Mouse (Mus musculus) forebrain, embryonic 11.5 days (tissue): ENCODE measurements around the gene Adad2. TPM values are rescaled to one million over a fixed set of nuclear protein-coding genes. Genes with fewer than 3 reads are reported as not detected.

Experiments
- ATAC-seq: fragments of 200-750 bp; cut with Nextera tagmentation; replicated peaks from 2 replicates; pipeline ENCODE4 v1.8.0; 2017; ENCODE audit warnings: moderate TSS enrichment; ENCODE audit not compliant: low FRiP score
- DNase-seq: peaks from one replicate; pipeline ENCODE4 v3.0.0-alpha.2; 2017; ENCODE audit warnings: low spot score
- H3K27ac ChIP-seq: fragments of 300-500 bp; sonication (generic); 2 replicates; pipeline ENCODE4 v1.5.1; 2014; ENCODE audit warnings: low read depth, low read length
- H3K27me3 ChIP-seq: fragments of 300-500 bp; sonication (generic); 2 replicates; pipeline ENCODE4 v1.6.1; 2014; ENCODE audit warnings: mild to moderate bottlenecking, low read length, mixed read lengths; ENCODE audit not compliant: control insufficient read depth, insufficient read depth
- H3K36me3 ChIP-seq: fragments of 300-500 bp; sonication (generic); 2 replicates; pipeline ENCODE4 v1.6.1; 2014; ENCODE audit warnings: mild to moderate bottlenecking, low read length, moderate library complexity, mixed read lengths; ENCODE audit not compliant: control insufficient read depth, insufficient read depth
- H3K4me1 ChIP-seq: fragments of 300-500 bp; sonication (generic); replicated peaks from 2 replicates; pipeline ENCODE4 v1.6.1; 2014; ENCODE audit warnings: low read length, mixed read lengths; ENCODE audit not compliant: control insufficient read depth, insufficient read depth
- H3K4me2 ChIP-seq: fragments of 300-500 bp; sonication (generic); 2 replicates; pipeline ENCODE4 v1.6.1; 2014; ENCODE audit warnings: low read depth, mild to moderate bottlenecking, low read length, moderate library complexity, mixed read lengths; ENCODE audit not compliant: severe bottlenecking
- H3K4me3 ChIP-seq: fragments of 300-500 bp; sonication (generic); 2 replicates; pipeline ENCODE4 v1.5.1; 2014; ENCODE audit warnings: low read depth, low read length
- H3K9ac ChIP-seq: fragments of 300-500 bp; sonication (generic); 2 replicates; pipeline ENCODE4 v1.6.1; 2014; ENCODE audit warnings: low read length
- H3K9me3 ChIP-seq: fragments of 300-500 bp; sonication (generic); 2 replicates; pipeline ENCODE4 v1.6.1; 2016; ENCODE audit warnings: low read length, mixed read lengths; ENCODE audit not compliant: control insufficient read depth
- WGBS: fragments of 180-500 bp; shearing (Covaris S2); extraction: QIAGEN DNeasy Blood & Tissue Kit; methylation state at CpG from one replicate; pipeline ENCODE4 v1.1.7; 2014; 5-methylcytosine and 5-hydroxymethylcytosine counted together
- polyA plus RNA-seq: library from polyadenylated mRNA; unstranded; fragments of >200 nt; fragmentation: Nextera tagmentation; extraction: Ambion mirVana; gene quantifications from 2 replicates; pipeline ENCODE4 v1.2.1, GENCODE M21; 2014

Adad2 gene
- polyA plus RNA-seq, 1 experiment from 2014 or later, result not detected

GRCm38 (mm10) chr8:119636766-119637165 is 24.2 kb downstream of the Adad2 start:
- no peak overlapping the region for H3K4me2 ChIP-seq
- H3K9ac ChIP-seq, result no peak overlapping the region; the same call in 1 of the 2 replicates
- peaks cover 15% of the 10 kb centered on the region; the same call in 1 of the 2 replicates for H3K27me3 ChIP-seq
- no peaks in the 10 kb centered on the region for H3K36me3 ChIP-seq
- DNase-seq, result no peak
- 61% methylated on average over 7 of the region's 7 CpGs for WGBS
- no peak overlapping the region for H3K4me3 ChIP-seq
- H3K9me3 ChIP-seq, result no peaks in the 10 kb centered on the region
- no peak overlapping the region for H3K27ac ChIP-seq
- peaks cover 7% of the 10 kb centered on the region; the same call in 1 of the 2 replicates for H3K4me1 ChIP-seq
- ATAC-seq, result no peak

- 87% methylated on average over 4 of the region's 4 CpGs for WGBS
- ATAC-seq, result no peak
- no peak for DNase-seq
- no peak overlapping the region for H3K9ac ChIP-seq
- no peak overlapping the region for H3K4me3 ChIP-seq
- H3K27ac ChIP-seq, result no peak overlapping the region
- no peaks in the 10 kb centered on the region for H3K36me3 ChIP-seq
- no peak overlapping the region for H3K4me2 ChIP-seq
- peaks cover 13% of the 10 kb centered on the region; the same call in 1 of the 2 replicates for H3K27me3 ChIP-seq
- no peaks in the 10 kb centered on the region for H3K9me3 ChIP-seq
- peaks cover 7% of the 10 kb centered on the region; the same call in 1 of the 2 replicates for H3K4me1 ChIP-seq
These were observed 24.8 kb downstream of the Adad2 start for GRCm38 (mm10) chr8:119637381-119637780.

GRCm38 (mm10) chr8:119638261-119638660 is 25.7 kb downstream of the Adad2 start:
- H3K9me3 ChIP-seq, result no peaks in the 10 kb centered on the region
- H3K27me3 ChIP-seq, result peaks cover 9% of the 10 kb centered on the region; the same call in 1 of the 2 replicates
- no peak for ATAC-seq
- WGBS, result 84% methylated on average over 6 of the region's 6 CpGs
- no peak overlapping the region for H3K4me2 ChIP-seq
- no peak overlapping the region for H3K9ac ChIP-seq
- no peak for DNase-seq
- H3K27ac ChIP-seq, result no peak overlapping the region
- peaks cover 7% of the 10 kb centered on the region; the same call in 1 of the 2 replicates for H3K4me1 ChIP-seq
- H3K36me3 ChIP-seq, result no peaks in the 10 kb centered on the region
- no peak overlapping the region for H3K4me3 ChIP-seq

- 79% methylated on average over 7 of the region's 7 CpGs for WGBS
- Histone ChIP-seq H3K27me3 (0 out of 2 replicates have a peak, but pooled peaks cover 2% of the 10 kb centered on the region), H3K9ac (no peak overlapping the region), H3K36me3 (no peaks in the 10 kb centered on the region), H3K9me3 (no peaks in the 10 kb centered on the region), H3K4me3 (no peak overlapping the region), H3K4me1 (peaks cover 5% of the 10 kb centered on the region; the same call in 1 of the 2 replicates), H3K4me2 (no peak overlapping the region), H3K27ac (no peak overlapping the region)
- no peak for ATAC-seq
- no peak for DNase-seq
These were observed 27.3 kb downstream of the Adad2 start for GRCm38 (mm10) chr8:119639798-119640197.

GRCm38 (mm10) chr8:119641058-119641457 is 28.5 kb downstream of the Adad2 start:
- no peak overlapping the region for H3K27ac ChIP-seq
- H3K4me1 ChIP-seq, result no peaks in the 10 kb centered on the region
- 88% methylated on average over 5 of the region's 5 CpGs for WGBS
- no peaks in the 10 kb centered on the region for H3K27me3 ChIP-seq
- no peaks in the 10 kb centered on the region for H3K36me3 ChIP-seq
- H3K9ac ChIP-seq, result no peak overlapping the region
- H3K9me3 ChIP-seq, result no peaks in the 10 kb centered on the region
- DNase-seq (no peak), ATAC-seq (no peak)
- H3K4me3 ChIP-seq, result no peak overlapping the region
- H3K4me2 ChIP-seq, result no peak overlapping the region

DNA sequence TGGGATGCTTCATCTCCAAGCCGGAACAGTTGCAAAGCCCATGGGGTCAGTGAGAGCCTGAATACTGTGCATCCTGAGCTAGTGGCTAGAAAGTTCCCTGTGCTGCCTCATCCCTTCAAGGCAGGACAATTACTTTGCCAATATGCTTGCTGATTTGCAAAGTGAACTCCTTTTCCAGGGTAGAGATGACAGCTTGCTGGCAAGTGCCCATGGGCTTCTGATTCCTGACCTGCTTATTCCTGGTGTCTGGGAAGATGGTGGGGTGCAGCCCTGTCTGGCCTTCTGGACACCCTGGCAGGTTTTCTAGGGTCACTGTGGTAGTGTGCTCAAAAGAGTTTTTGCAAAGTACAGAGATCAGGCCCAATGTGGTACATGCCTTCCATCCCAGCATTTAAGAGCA is 30.4 kb downstream of the Adad2 start:
- no peak for DNase-seq
- Histone ChIP-seq H3K4me1 (no peaks in the 10 kb centered on the region), H3K9me3 (no peaks in the 10 kb centered on the region; the same call in 1 of the 2 replicates), H3K36me3 (no peaks in the 10 kb centered on the region), H3K27me3 (no peaks in the 10 kb centered on the region), H3K4me2 (no peak overlapping the region), H3K4me3 (no peak overlapping the region), H3K27ac (no peak overlapping the region), H3K9ac (no peak overlapping the region)
- 86% methylated on average over 1 of the region's 1 CpGs for WGBS
- no peak for ATAC-seq

GRCm38 (mm10) chr8:119644429-119644960 is 31.9 kb downstream of the Adad2 start:
- no peak overlapping the region for H3K4me2 ChIP-seq
- 85% methylated on average over 17 of the region's 17 CpGs for WGBS
- no peak overlapping the region for H3K9ac ChIP-seq
- H3K9me3 ChIP-seq, result no peaks in the 10 kb centered on the region; the same call in 1 of the 2 replicates
- H3K4me3 ChIP-seq, result no peak overlapping the region
- no peaks in the 10 kb centered on the region for H3K4me1 ChIP-seq
- H3K36me3 ChIP-seq, result no peaks in the 10 kb centered on the region
- H3K27ac ChIP-seq, result no peak overlapping the region
- no peaks in the 10 kb centered on the region for H3K27me3 ChIP-seq
- ATAC-seq, result no peak
- no peak for DNase-seq

DNA sequence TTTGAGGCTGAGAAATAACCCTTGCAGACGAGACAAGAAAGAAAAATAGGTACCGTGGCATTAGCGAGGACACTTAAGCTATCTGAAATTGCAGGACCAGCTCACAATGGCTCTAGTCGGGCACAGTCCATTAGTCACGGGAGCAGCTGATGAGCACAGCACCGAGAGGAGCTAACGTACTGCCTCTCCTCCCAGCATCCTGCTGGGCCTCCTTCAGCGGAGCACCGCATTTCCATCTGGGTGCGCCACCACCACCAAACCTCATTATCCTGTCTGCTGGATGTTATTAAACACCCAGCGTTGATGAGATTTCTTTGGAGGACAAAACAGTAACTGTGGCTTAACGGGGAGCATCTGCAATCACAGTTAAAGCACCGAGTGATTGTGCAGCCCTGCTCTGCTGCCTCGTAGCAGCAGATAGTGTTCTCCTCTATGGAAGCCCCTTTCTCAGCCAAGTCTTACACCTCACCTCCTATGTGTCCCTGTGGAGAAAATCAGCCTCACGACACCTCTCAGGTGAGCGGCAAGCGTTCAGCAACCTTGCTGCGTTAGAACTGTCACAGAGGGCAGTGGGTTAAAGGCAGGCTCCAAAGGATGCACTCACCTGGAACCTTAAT is 32.5 kb downstream of the Adad2 start:
- Histone ChIP-seq H3K4me3 (no peak overlapping the region), H3K36me3 (no peaks in the 10 kb centered on the region), H3K4me1 (no peaks in the 10 kb centered on the region), H3K4me2 (no peak overlapping the region), H3K27ac (no peak overlapping the region), H3K9me3 (no peaks in the 10 kb centered on the region; the same call in 1 of the 2 replicates), H3K9ac (no peak overlapping the region), H3K27me3 (no peaks in the 10 kb centered on the region)
- no peak for ATAC-seq
- 68% methylated on average over 18 of the region's 18 CpGs for WGBS
- no peak for DNase-seq

DNA sequence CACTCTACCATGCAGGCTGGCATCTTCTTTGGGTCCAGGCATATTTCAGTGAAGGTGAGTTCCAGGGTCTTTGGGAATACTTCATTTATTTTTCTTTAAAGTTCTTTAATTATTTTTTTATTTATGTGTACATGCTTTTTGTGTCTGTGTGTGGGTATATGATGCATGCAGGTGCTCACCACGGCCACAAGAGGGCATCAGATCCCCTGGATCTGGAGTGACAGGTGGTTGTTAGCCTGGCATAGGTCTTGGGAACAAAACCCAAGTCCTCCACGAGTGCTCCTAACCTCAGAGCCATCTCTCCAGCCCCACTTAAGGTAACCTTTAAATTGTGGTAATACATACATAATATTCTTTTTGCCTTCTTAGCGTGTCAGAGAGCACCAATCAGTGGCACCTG is 33.6 kb downstream of the Adad2 start:
- Histone ChIP-seq H3K27ac (no peak overlapping the region), H3K9me3 (no peaks in the 10 kb centered on the region; the same call in 1 of the 2 replicates), H3K36me3 (no peaks in the 10 kb centered on the region), H3K9ac (no peak overlapping the region), H3K4me3 (no peak overlapping the region), H3K4me2 (no peak overlapping the region), H3K27me3 (no peaks in the 10 kb centered on the region), H3K4me1 (no peaks in the 10 kb centered on the region)
- DNase-seq (no peak), ATAC-seq (no peak)
- 79% methylated on average over 3 of the region's 3 CpGs for WGBS
